Mouse (Mus musculus): ENCODE data around the gene Zfp442. TPM values are rescaled to one million over a fixed set of nuclear protein-coding genes. Genes with fewer than 3 reads are reported as not detected.
"Not testable (repeated sequence)": the region's sequence is repeated elsewhere in the genome, so short reads cannot be mapped to it uniquely, and the experiment has no call there.

The Zfp442 gene
- 1 to 10 TPM; 5.8 to 6.0 TPM for total RNA-seq (2021)

DNA sequence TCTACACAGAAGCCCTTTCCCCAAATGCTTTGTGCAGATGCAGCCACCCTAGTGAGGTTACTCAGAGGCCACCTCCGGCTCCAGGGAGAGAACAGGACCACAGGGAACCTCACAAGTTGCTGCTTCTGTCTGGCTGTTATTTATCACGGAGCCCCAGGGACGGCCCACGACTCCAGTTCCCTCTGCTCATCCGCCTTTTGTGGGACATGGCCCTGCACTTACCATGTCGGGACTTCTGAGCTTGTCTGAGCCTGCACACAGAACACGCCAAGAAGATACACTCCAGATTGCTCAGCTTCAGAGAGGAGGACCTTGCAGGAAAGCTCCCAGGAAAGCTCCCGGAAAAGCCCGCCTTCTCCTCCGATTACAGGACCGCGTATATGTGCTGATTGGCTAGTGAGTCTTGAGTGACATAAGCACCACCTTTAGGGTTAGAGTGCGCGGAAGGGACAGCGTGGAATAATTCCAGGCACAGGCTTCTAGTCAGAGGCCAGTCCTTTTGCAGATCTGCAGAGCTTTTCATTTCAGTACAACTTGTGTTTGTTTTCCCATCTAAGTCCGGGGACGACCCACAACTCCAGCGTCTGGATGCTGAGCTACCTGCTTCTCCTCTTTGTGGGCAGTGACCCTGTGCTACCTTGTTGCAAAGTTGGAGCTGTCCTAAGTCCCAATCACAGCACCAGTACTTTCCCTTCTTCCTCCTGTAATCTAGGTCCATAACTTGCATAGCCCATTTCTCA is at the start of gene Zfp442:
Zfp442 (minus strand) TSS at position 307 of the 740 bp plus-strand sequence.
- intact Hi-C loops (cut with DNase I): not testable (repeated sequence)
- DNase-seq (ENCODE audit: low spot score): peak; percentile 41

DNA sequence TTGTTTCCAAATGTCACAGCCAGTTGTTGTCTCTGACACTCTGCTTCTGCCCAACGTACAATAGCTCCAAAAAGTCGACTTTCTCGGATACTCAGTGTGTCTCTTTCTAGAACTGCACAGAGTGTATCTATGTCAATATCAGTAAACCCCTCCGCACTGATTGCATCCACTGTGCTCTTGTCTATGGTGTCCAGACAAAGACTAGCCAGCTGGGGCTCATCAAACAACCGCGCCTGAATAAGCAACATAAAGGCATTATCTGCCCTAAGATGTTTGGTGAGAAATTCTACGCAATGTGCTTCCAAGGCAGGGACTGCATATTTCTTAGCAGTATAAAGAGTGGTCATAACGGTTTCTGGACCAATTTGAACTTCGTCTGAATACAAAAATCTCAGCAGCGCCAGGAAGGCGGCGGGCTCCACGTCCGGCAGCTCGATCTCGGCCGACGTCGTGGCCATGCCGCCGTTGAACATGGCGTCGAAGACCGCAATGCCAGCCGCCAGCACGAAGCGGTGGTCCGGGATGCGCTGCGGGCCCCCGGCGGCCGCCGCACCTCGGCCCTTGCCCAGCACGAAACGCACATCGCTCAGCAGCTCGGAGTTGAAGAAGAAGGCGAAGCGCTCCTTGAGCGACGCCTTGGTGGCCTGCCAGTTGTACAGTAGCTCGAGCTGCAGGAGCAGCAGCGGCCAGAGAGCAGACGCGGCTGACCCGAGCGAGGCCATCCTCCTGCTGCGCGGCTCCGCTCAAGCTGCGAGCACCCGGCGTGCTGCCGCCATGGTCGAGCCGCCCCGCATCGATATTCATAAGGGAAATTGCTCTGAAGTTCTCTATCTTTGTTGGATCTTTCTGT is 49.1 kb upstream of the Zfp442 start:
- intact Hi-C loops (cut with DNase I); DNase-seq (ENCODE audit: low spot score): not testable (repeated sequence)

DNA sequence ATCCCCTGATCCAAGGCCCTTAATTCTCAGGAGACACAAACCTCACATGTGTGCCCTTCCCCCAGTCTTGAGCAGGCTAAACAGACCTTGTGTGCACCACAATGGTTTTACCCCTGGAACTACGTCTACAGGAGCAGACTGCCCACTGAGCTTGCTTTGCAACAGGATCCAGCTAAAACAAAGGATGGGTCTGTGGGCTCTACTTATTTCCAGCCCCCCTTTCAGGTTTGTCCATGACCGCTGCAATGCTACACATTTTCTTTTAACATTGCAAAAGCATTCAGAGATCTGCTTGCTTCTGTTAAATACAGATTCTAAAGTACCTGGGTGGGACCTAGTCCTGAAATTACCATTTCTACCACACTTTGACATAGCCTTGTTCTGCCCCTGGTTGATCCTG is 41.7 kb upstream of the Zfp442 start:
- no peak for DNase-seq (ENCODE audit: low spot score)
- intact Hi-C loops (cut with DNase I): no loop called here

DNA sequence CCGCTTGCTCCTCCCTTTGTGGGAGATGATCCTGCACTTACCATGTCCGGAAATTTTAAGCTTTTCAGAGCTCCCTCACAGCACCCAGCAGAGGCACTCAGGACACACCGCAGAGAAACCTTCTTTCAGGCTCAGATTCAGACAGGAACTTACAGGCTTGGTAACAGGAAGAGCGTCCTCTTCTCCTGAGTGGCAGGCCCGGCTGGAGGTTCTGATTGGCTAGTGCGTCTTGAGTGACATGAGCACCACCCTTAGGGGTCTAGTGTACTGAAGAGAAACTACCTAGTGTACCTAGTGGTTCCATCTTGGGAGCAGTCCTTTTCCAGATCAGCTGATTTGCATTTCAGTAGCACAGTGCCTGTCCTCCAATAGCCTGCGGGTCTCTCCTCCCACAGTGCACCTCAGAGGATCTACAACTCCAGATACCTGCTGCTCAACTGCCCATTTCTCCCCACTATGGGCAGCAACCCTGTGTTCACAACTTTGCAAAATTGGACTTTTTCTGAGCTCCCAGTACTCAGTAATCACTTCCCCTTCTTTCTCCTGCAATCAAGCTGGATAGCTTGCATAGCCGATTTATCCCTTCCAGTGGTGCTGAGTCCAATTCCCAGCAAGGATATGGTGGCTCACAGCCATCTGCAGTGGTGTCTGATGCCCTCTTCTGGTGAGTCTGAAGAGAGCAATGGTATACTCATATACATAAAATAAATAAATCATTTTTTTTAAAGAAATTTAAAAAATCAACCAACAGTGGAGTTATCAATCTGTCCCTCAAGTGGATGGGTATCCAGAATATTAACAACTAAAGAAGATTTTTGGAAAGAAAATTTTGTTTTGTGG is 33.9 kb upstream of the Zfp442 start, which contains the start of gene Zfp345:
Zfp345 (minus strand) TSS at position 153 of the 840 bp plus-strand sequence.
- DNase-seq (ENCODE audit: low spot score); intact Hi-C loops (cut with DNase I): not testable (repeated sequence)

DNA sequence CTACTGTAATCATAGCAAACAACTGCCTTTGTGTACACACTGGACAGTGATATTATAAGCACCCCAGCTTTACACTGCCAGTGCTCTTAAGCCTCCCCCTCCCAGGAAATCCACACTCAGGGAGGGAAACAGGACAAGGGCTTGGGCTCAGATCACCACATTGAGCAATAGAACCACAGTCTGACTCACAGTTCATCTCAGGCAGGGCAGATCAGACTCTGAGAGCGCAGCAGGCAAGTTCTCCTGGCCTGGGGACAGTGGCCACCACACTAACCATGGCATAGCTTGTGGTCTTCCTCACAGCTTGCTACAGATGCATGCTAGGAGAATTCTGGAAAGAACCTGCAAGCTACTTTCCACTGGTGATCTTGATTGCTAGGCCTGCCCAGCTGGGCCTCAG is 12.2 kb downstream of the Zfp442 start:
- DNase-seq (ENCODE audit: low spot score); intact Hi-C loops (cut with DNase I): not testable (repeated sequence)

DNA sequence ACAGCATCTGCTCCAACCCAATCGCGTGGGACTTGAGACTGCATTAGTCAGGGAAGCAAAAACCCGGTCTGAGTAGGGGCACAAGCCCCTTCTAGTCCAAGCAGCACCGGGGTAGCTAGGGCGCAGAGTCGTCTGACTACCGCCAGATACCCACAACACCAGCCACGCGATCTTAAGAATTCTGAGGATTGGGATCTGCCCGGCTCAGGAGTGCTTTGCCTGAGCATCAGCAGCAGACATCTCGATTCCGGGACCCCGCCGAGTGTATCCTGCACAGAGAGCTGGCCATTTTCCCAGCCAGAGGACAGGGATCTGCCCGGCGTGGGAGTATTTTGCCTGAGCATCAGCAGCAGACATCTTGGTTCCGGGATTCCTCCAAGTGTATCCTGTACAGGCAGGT is 39.1 kb downstream of the Zfp442 start:
- DNase-seq (ENCODE audit: low spot score); intact Hi-C loops (cut with DNase I): not testable (repeated sequence)

DNA sequence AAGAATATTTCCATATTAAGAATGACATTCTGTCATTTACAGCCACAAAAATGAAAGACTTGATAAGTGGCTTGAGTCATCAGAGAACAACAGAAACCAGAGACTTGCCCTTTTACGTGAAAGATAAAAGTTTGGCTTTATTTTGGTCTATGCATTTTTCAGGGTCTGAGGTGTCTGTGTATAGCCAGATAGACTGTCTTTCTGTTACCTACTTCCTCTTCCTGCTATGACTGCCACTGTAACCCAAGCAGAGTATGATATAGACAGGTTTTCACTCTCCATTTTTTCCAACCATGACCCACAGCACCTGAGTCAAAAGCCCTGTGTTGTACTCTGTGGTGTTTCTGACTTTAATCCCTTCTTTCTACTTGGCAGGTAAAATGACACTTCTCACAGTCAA is 61.1 kb downstream of the Zfp442 start:
- no peak for DNase-seq (ENCODE audit: low spot score)
- intact Hi-C loops (cut with DNase I): no loop called here

DNA sequence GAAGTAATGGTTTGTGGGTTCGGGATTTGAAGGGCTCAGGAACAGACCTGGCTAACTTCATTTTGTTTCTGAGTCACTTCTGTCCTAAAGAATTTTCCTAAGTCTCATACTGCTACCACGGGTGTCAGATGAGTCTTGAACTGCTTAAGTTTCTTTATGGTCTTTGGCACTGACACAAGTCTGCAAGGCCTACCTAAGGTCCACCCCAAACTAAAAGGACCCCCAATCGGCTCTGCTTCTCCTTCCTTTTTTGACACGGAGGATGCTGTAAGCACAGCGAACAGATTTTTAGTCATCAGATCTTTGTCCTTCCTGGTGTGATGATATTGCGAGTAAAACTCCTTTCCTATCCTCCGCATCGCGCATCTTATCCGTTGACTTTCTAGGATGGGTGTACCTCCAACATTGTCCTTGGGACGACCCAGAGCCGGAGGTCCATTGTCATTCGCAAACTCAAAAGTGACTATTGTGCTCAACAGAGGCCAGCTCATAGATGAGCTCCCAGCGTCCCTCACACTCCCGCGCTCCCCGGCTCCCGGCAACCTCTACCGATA is 65.7 kb downstream of the Zfp442 start:
- intact Hi-C loops (cut with DNase I); DNase-seq (ENCODE audit: low spot score): not testable (repeated sequence)

DNA sequence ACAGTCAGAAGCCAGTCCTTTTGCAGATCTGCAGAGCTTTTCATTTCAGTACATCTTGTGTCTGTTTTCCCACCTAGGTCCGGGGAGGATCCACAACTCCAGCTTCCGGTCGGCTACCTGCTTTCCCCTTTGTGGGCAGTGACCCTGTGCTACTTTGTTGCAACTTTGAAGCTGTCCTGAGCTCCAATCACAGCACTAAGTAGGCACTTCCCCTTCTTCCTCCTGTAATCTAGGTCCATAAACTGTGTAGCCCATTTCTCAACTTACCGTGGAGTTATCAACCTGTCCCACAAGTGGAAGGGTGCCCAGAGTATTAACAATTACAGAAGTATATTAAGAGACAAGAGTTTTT is 88.4 kb downstream of the Zfp442 start:
- DNase-seq (ENCODE audit: low spot score): no peak
- intact Hi-C loops (cut with DNase I): loop anchor here (10.0 kb wide), 1 partner anchor 48 kb away; no protein-coding TSS in a partner anchor

DNA sequence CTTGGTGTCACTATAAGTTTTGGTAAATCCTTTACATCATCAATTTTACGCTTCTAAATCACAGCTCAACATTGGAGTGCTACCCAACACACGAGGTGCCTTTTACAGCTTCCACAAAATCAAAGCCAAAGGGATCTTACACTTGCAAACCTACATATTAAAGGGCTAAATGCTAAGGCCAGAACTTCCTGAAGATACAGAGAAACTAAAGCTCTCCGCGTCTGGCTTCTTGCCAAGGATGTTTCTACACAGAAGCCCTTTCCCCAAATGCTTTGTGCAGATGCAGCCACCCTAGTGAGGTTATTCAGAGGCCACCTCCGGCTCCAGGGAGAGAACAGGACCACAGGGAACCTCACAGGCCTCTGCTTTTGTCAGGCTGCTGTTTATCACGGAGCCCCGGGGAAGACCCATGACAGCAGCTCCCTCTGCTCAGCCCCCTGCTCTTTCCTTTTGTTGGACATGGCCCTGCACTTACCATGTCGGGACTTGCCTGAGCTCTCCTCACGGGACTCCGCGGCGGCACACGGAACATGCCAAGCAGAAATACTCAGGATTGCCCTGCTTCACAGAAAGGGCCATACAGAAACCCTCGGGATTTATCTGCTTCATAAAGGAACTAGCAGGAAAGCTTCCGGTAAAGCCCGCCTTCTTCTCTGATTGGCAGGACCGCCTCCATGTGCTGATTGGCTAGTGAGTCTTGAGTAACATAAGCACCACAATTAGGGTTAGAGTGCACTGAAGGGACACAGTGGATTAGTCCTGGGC is 89.0 kb downstream of the Zfp442 start, which contains the start of gene 3300002I08Rik:
3300002I08Rik (minus strand) TSS at position 653 of the 765 bp plus-strand sequence.
- intact Hi-C loops (cut with DNase I): loop anchor here (10.0 kb wide), 1 partner anchor 47 kb away; no protein-coding TSS in a partner anchor
- peak; percentile 77 for DNase-seq (ENCODE audit: low spot score)

Other genes with a start within 250 kb of the Zfp442 start
- 1 to 10 TPM; 2.5 to 3.1 TPM for gene Zfp937, start 233.4 kb downstream of the Zfp442 start, total RNA-seq (2021)
- gene Gm21994, start 195.9 kb downstream of the Zfp442 start, total RNA-seq (2021): 1 to 10 TPM; 2.2 TPM
- under 1 TPM; 0.08 to 0.10 TPM for gene Gm14124, start 194.0 kb downstream of the Zfp442 start, total RNA-seq (2021)
- 1 to 10 TPM; 1.9 to 2.0 TPM for gene Gm10130, start 127.8 kb downstream of the Zfp442 start, total RNA-seq (2021)
- 1 to 10 TPM; 2.2 to 2.9 TPM for gene 3300002I08Rik, start 88.7 kb downstream of the Zfp442 start, total RNA-seq (2021)
- gene Zfp345, start 33.6 kb upstream of the Zfp442 start, total RNA-seq (2021): under 1 TPM; 0.10 to 0.11 TPM
- gene Cst7, start 118.9 kb upstream of the Zfp442 start, total RNA-seq (2021): not detected
- 10 to 100 TPM; 52.0 to 55.7 TPM for gene Apmap, start 157.1 kb upstream of the Zfp442 start, total RNA-seq (2021)
- 100 to 1,000 TPM; 217 to 247 TPM for gene Acss1, start 217.0 kb upstream of the Zfp442 start, total RNA-seq (2021)
- gene Vsx1, start 237.9 kb upstream of the Zfp442 start, total RNA-seq (2021): under 1 TPM in 1 of 2 experiments, not detected in 1; 0.10 TPM